Mouse (Mus musculus): ENCODE data around the gene Mbtps1. TPM values are rescaled to one million over a fixed set of nuclear protein-coding genes. Genes with fewer than 3 reads are reported as not detected.

The Mbtps1 gene
- polyA plus RNA-seq, 1 experiment from 2014 or later = 110 TPM

DNA sequence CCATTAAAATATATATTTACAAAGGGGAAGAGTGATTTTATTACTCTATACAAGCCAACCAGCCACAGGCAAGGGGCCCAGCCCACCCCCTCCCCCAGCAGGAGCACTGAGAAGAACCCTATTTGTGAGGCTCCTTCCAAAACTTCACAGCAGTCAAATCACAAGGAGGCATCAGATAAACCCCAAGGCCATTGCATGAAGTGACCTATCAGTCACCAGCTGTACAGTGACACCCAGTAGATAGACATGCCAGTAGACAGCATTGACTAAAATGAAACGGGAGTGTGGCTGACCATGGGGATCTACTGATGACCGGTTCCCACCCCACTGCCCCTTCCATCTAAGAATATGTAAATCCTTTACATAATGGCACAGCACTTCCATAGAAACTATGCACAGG lies 5.6 kb downstream of the Mbtps1 start:
- Histone ChIP-seq H3K9me3 (ENCODE audit: control insufficient read depth, low read length) (no peaks in the 10 kb centered on the region), H3K36me3 (ENCODE audit: control insufficient read depth, insufficient read depth, low read length) (peaks cover under 1% of the 10 kb centered on the region; the same call in 1 of the 2 replicates), H3K27me3 (replicated peaks; ENCODE audit: control insufficient read depth, insufficient read depth, low read length) (no peaks in the 10 kb centered on the region), H3K27ac (replicated peaks; ENCODE audit: low read depth, low read length) (no peak overlapping the region), H3K9ac (ENCODE audit: low read depth, low read length) (no peak overlapping the region), H3K4me3 (ENCODE audit: low read depth, low read length) (no peak overlapping the region), H3K4me1 (ENCODE audit: control insufficient read depth, insufficient read depth, low read length) (peaks cover 18% of the 10 kb centered on the region), H3K4me2 (ENCODE audit: low read depth, low read length) (no peak overlapping the region)
- ATAC-seq (ENCODE audit: low read depth) (no peak), DNase-seq (ENCODE audit: low spot score) (no peak)
- WGBS = 81% methylated on average over 2 of the region's 2 CpGs

DNA sequence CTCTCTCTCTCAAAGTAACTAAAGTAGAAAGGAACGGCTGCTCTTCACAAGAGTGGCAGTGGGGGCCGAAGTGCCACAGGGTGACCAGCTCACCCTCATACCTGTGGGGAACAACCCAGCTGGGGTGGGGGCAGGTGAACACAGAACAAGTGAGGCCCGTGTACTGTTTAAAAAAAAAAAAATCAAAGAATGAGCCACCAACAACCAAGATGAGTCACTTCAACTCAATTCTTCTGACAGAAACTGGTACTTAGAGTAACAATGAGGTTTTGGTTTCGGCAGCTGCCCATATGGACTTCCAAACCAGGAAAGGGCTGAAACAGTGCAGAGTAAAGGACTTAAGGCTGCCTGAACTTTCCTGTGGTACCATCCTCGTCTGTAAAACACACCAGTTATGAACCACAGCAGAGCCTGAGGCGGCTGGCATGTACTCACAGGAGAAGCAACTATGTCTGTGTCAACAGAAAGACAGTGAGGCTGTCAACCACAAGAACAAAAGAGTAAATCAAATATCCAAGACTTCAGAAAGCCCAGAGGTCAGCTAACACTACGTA lies 9.9 kb downstream of the Mbtps1 start:
- no peak overlapping the region for H3K9ac ChIP-seq (ENCODE audit: low read depth, low read length)
- H3K9me3 ChIP-seq (ENCODE audit: control insufficient read depth, low read length) = no peaks in the 10 kb centered on the region
- no peak overlapping the region for H3K4me2 ChIP-seq (ENCODE audit: low read depth, low read length)
- no peak overlapping the region for H3K27ac ChIP-seq (replicated peaks; ENCODE audit: low read depth, low read length)
- H3K36me3 ChIP-seq (ENCODE audit: control insufficient read depth, insufficient read depth, low read length) = peaks cover 40% of the 10 kb centered on the region
- DNase-seq (ENCODE audit: low spot score) = no peak
- no peak overlapping the region for H3K4me3 ChIP-seq (ENCODE audit: low read depth, low read length)
- WGBS = 61% methylated on average over 7 of the region's 7 CpGs
- no peaks in the 10 kb centered on the region for H3K27me3 ChIP-seq (replicated peaks; ENCODE audit: control insufficient read depth, insufficient read depth, low read length)
- no peak for ATAC-seq (ENCODE audit: low read depth)
- H3K4me1 ChIP-seq (ENCODE audit: control insufficient read depth, insufficient read depth, low read length) = peaks cover 6% of the 10 kb centered on the region

DNA sequence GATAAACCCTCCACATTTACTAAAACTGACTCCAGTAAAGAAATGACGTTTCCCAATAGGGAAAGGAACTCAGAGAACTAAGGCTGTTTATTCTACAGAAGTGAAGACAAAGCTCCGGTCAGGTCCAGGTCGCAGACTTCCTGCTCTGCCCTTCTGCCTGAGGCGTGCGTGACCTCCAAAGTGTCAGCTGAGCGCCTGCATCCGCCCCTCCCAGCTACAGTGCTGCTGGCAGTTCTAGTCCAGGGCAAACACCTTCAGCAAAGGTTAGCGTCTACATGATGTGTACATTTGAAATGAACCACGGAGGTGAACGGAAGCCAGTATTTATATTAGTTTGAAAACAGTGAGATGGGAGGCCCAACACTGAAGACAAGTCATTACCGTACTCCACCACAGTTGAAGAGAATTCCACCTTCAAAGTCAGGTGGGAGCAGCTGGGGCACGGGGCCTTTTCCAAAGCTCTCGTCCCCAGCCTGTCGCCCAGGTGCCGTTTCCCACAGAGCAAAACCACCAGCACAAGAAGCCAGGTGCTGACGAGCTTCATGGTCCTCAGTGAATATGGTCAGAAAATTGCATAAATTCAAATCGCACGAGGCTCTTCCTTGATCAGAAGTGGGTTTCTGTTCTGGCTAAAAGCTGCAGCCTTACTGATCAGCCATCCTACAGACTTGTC lies 11.4 kb downstream of the Mbtps1 start:
- WGBS = 70% methylated on average over 18 of the region's 18 CpGs
- no peak overlapping the region for H3K27ac ChIP-seq (replicated peaks; ENCODE audit: low read depth, low read length)
- no peak for DNase-seq (ENCODE audit: low spot score)
- H3K9ac ChIP-seq (ENCODE audit: low read depth, low read length) = no peak overlapping the region
- H3K27me3 ChIP-seq (replicated peaks; ENCODE audit: control insufficient read depth, insufficient read depth, low read length) = no peaks in the 10 kb centered on the region
- peaks cover 55% of the 10 kb centered on the region for H3K36me3 ChIP-seq (ENCODE audit: control insufficient read depth, insufficient read depth, low read length)
- H3K9me3 ChIP-seq (ENCODE audit: control insufficient read depth, low read length) = no peaks in the 10 kb centered on the region
- no peaks in the 10 kb centered on the region for H3K4me1 ChIP-seq (ENCODE audit: control insufficient read depth, insufficient read depth, low read length)
- no peak overlapping the region for H3K4me3 ChIP-seq (ENCODE audit: low read depth, low read length)
- no peak overlapping the region for H3K4me2 ChIP-seq (ENCODE audit: low read depth, low read length)
- ATAC-seq (ENCODE audit: low read depth) = no peak

DNA sequence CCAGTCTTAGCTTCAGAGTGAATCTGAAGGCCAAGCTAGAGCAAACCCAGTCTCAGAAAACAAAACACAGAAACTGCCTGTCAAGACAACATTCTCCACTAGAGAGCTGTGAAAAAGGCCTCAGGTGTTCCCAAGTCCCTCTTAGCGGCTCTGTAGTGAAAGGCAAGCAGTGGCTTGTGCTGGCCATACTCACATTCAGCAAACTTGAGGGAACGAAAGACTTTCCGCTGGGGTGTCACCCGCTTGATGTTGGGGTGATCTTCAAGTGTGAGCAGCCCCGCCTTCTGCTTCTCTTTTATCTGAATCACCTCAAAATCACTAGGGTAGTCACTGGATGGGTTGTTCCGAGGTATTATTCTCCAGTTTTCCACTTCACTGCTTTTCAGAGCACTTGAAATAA lies 12.7 kb downstream of the Mbtps1 start:
- WGBS = 79% methylated on average over 6 of the region's 6 CpGs
- H3K9me3 ChIP-seq (ENCODE audit: control insufficient read depth, low read length) = no peaks in the 10 kb centered on the region
- no peak overlapping the region for H3K27ac ChIP-seq (replicated peaks; ENCODE audit: low read depth, low read length)
- peaks cover 69% of the 10 kb centered on the region for H3K36me3 ChIP-seq (ENCODE audit: control insufficient read depth, insufficient read depth, low read length)
- H3K27me3 ChIP-seq (replicated peaks; ENCODE audit: control insufficient read depth, insufficient read depth, low read length) = no peaks in the 10 kb centered on the region
- DNase-seq (ENCODE audit: low spot score) = no peak
- no peak for ATAC-seq (ENCODE audit: low read depth)
- no peak overlapping the region for H3K4me2 ChIP-seq (ENCODE audit: low read depth, low read length)
- no peak overlapping the region for H3K4me3 ChIP-seq (ENCODE audit: low read depth, low read length)
- no peak overlapping the region for H3K9ac ChIP-seq (ENCODE audit: low read depth, low read length)
- no peaks in the 10 kb centered on the region for H3K4me1 ChIP-seq (ENCODE audit: control insufficient read depth, insufficient read depth, low read length)

DNA sequence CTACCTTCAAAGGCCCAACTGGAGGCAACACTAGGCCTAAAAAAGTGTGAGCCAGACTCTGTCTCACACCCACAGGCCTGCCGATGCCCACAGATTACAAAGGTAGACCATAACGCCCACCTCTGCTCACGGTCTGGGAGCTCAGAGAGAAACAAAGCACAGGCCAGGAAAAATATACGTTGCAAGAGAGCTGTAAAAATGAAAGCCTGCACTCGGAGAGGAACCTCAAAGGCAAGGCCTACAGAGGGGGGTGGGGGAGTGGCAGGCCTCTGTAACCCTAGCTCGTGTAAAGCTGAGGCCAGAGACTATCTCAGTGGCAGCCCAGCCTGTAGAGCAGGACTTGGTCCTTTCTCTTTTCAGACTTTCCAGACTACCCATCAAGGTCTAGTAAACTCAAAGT lies 13.4 kb downstream of the Mbtps1 start:
- Histone ChIP-seq H3K27ac (replicated peaks; ENCODE audit: low read depth, low read length) (no peak overlapping the region), H3K27me3 (replicated peaks; ENCODE audit: control insufficient read depth, insufficient read depth, low read length) (no peaks in the 10 kb centered on the region), H3K4me1 (ENCODE audit: control insufficient read depth, insufficient read depth, low read length) (no peaks in the 10 kb centered on the region), H3K4me3 (ENCODE audit: low read depth, low read length) (no peak overlapping the region), H3K4me2 (ENCODE audit: low read depth, low read length) (no peak overlapping the region), H3K36me3 (ENCODE audit: control insufficient read depth, insufficient read depth, low read length) (peaks cover 75% of the 10 kb centered on the region), H3K9me3 (ENCODE audit: control insufficient read depth, low read length) (no peaks in the 10 kb centered on the region), H3K9ac (ENCODE audit: low read depth, low read length) (no peak overlapping the region; the same call in 1 of the 2 replicates)
- no peak for DNase-seq (ENCODE audit: low spot score)
- 76% methylated on average over 6 of the region's 6 CpGs for WGBS
- ATAC-seq (ENCODE audit: low read depth) = no peak

DNA sequence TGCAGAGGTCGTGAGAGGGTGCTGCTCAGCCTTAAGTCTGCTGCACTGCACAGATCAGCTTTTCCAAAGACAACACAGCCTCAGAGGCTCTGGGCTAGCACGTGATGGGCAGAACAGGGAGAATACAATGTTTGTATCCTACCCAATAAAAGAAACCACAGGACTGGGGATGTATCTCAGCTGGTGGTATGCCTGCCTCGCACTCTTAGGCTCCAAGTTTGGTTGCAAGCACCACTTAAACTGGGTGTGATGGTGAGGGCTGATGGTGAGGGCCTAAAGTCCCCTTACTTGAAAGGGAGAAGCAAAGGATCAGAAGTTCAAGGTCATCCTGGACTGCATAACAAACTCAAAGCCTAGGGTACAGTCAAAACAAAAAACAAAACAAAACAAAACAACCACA lies 13.9 kb downstream of the Mbtps1 start:
- ATAC-seq (ENCODE audit: low read depth) = no peak
- H3K4me1 ChIP-seq (ENCODE audit: control insufficient read depth, insufficient read depth, low read length) = no peaks in the 10 kb centered on the region
- no peaks in the 10 kb centered on the region for H3K9me3 ChIP-seq (ENCODE audit: control insufficient read depth, low read length)
- no peaks in the 10 kb centered on the region for H3K27me3 ChIP-seq (replicated peaks; ENCODE audit: control insufficient read depth, insufficient read depth, low read length)
- no peak overlapping the region; the same call in 1 of the 2 replicates for H3K27ac ChIP-seq (replicated peaks; ENCODE audit: low read depth, low read length)
- no peak overlapping the region for H3K4me3 ChIP-seq (ENCODE audit: low read depth, low read length)
- no peak overlapping the region for H3K9ac ChIP-seq (ENCODE audit: low read depth, low read length)
- peaks cover 81% of the 10 kb centered on the region for H3K36me3 ChIP-seq (ENCODE audit: control insufficient read depth, insufficient read depth, low read length)
- no peak for DNase-seq (ENCODE audit: low spot score)
- WGBS = 84% methylated on average over 3 of the region's 3 CpGs
- H3K4me2 ChIP-seq (ENCODE audit: low read depth, low read length) = no peak overlapping the region

DNA sequence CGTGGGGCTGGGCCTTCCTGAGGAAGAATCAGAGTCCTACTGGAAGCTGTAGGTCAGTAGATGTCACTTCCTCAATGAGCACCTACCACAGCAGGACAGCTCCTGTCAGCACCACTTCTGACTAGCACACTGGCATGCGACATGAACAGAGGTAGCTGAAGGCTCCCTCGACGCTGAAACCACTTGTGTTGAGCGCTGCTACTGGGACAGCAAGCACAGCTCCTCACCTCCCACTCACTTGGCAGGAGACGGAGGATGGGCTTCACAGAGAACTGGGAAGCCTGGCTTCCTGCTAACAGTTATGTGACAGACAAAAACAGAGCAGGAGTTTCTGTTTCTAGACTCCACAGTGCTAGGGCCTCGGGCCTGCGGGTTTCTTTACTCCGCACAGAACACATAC lies 26.6 kb downstream of the Mbtps1 start:
- Histone ChIP-seq H3K27ac (replicated peaks; ENCODE audit: low read depth, low read length) (no peak overlapping the region), H3K9ac (ENCODE audit: low read depth, low read length) (no peak overlapping the region), H3K9me3 (ENCODE audit: control insufficient read depth, low read length) (no peaks in the 10 kb centered on the region), H3K4me3 (ENCODE audit: low read depth, low read length) (no peak overlapping the region), H3K27me3 (replicated peaks; ENCODE audit: control insufficient read depth, insufficient read depth, low read length) (no peaks in the 10 kb centered on the region), H3K4me1 (ENCODE audit: control insufficient read depth, insufficient read depth, low read length) (no peaks in the 10 kb centered on the region), H3K4me2 (ENCODE audit: low read depth, low read length) (no peak overlapping the region), H3K36me3 (ENCODE audit: control insufficient read depth, insufficient read depth, low read length) (peaks cover 100% of the 10 kb centered on the region)
- WGBS = 87% methylated on average over 9 of the region's 9 CpGs
- DNase-seq (ENCODE audit: low spot score) (no peak), ATAC-seq (ENCODE audit: low read depth) (no peak)

DNA sequence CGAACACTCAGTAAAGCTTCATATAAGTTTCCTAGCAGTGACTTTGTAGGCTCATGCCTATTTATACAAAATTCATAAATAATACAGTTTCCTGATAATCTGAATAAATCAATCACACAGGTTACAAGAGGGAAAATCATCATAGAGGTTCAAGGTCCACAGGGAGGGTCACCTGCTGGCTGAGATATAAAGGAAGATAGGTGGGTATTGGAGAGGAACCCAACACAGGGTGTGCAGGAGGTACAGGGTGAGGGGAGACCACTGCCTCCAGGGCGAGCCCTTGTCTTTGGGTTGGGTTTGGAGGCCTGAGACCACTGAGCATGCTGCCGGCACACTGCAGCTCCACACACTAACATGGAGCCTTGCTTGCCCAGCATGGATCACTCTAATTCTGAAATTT lies 27.1 kb downstream of the Mbtps1 start:
- H3K27ac ChIP-seq (replicated peaks; ENCODE audit: low read depth, low read length) = no peak overlapping the region
- H3K4me3 ChIP-seq (ENCODE audit: low read depth, low read length) = no peak overlapping the region
- DNase-seq (ENCODE audit: low spot score) = no peak
- H3K27me3 ChIP-seq (replicated peaks; ENCODE audit: control insufficient read depth, insufficient read depth, low read length) = no peaks in the 10 kb centered on the region
- H3K4me2 ChIP-seq (ENCODE audit: low read depth, low read length) = no peak overlapping the region
- no peak overlapping the region for H3K9ac ChIP-seq (ENCODE audit: low read depth, low read length)
- 88% methylated on average over 3 of the region's 3 CpGs for WGBS
- no peaks in the 10 kb centered on the region for H3K4me1 ChIP-seq (ENCODE audit: control insufficient read depth, insufficient read depth, low read length)
- no peaks in the 10 kb centered on the region for H3K9me3 ChIP-seq (ENCODE audit: control insufficient read depth, low read length)
- ATAC-seq (ENCODE audit: low read depth) = no peak
- H3K36me3 ChIP-seq (ENCODE audit: control insufficient read depth, insufficient read depth, low read length) = peaks cover 100% of the 10 kb centered on the region

DNA sequence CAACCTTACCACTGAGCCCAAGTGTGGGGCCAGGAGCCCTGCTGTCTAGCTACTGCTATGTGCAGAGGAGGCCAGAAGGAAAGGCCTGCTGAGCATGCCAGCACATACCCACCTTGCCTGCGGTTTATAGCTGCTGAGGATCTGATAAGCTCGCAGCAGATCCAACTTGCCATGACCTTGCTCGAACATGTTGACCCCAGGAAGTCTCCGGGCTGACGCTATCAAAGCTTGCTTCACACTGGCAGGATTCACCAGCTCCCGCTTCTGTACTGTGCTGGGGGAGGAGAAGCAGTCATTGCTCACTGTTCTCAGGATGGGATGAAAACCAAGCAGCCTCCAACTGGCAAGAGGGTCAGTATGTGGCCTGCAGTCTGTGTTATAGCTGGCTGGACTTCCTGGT lies 27.6 kb downstream of the Mbtps1 start:
- Histone ChIP-seq H3K4me1 (ENCODE audit: control insufficient read depth, insufficient read depth, low read length) (no peaks in the 10 kb centered on the region), H3K9me3 (ENCODE audit: control insufficient read depth, low read length) (no peaks in the 10 kb centered on the region), H3K4me3 (ENCODE audit: low read depth, low read length) (no peak overlapping the region), H3K27ac (replicated peaks; ENCODE audit: low read depth, low read length) (no peak overlapping the region), H3K36me3 (ENCODE audit: control insufficient read depth, insufficient read depth, low read length) (peaks cover 95% of the 10 kb centered on the region), H3K4me2 (ENCODE audit: low read depth, low read length) (no peak overlapping the region), H3K9ac (ENCODE audit: low read depth, low read length) (no peak overlapping the region), H3K27me3 (replicated peaks; ENCODE audit: control insufficient read depth, insufficient read depth, low read length) (no peaks in the 10 kb centered on the region)
- no peak for ATAC-seq (ENCODE audit: low read depth)
- 90% methylated on average over 6 of the region's 6 CpGs for WGBS
- no peak for DNase-seq (ENCODE audit: low spot score)

Measured in embryonic facial prominence, embryonic 14.5 days (tissue).